Mouse (Mus musculus) kidney, postnatal 0 days (tissue): Measurements from ENCODE around the gene Insc. TPM values are rescaled to one million over a fixed set of nuclear protein-coding genes. Genes with fewer than 3 reads are reported as not detected.

Experiments used
- ATAC-seq: fragments of 200-750 bp; cut with Nextera tagmentation; replicated peaks from 2 replicates; pipeline ENCODE4 v1.8.0; 2017; ENCODE audit warnings: low read depth, moderate number of reproducible peaks, moderate TSS enrichment, moderate library complexity; ENCODE audit not compliant: low FRiP score
- DNase-seq: peaks from one replicate; pipeline ENCODE4 v3.0.0-alpha.2; 2016; ENCODE audit warnings: low spot score
- H3K27ac ChIP-seq: fragments of 300-500 bp; sonication (generic); 2 replicates; pipeline ENCODE4 v1.5.1; 2014; ENCODE audit warnings: mild to moderate bottlenecking
- H3K27me3 ChIP-seq: fragments of 300-500 bp; sonication (generic); 2 replicates; pipeline ENCODE4 v1.6.1; 2014; ENCODE audit warnings: low read length, mixed read lengths; ENCODE audit not compliant: insufficient read depth
- H3K36me3 ChIP-seq: fragments of 300-500 bp; sonication (generic); 2 replicates; pipeline ENCODE4 v1.6.1; 2014; ENCODE audit warnings: low read length, mixed read lengths; ENCODE audit not compliant: insufficient read depth
- H3K4me1 ChIP-seq: fragments of 300-500 bp; sonication (generic); replicated peaks from 2 replicates; pipeline ENCODE4 v1.6.1; 2014; ENCODE audit warnings: antibody characterized with exemption, low read length, mixed read lengths; ENCODE audit not compliant: insufficient read depth
- H3K4me2 ChIP-seq: fragments of 300-500 bp; sonication (generic); 2 replicates; pipeline ENCODE4 v1.6.1; 2014; ENCODE audit warnings: mild to moderate bottlenecking, low read length, moderate library complexity, mixed read lengths
- H3K4me3 ChIP-seq: fragments of 300-500 bp; sonication (generic); replicated peaks from 2 replicates; pipeline ENCODE4 v1.5.1; 2014; ENCODE audit warnings: low read depth, low read length
- H3K9ac ChIP-seq: fragments of 300-500 bp; sonication (generic); 2 replicates; pipeline ENCODE4 v1.6.1; 2014; ENCODE audit warnings: low read depth, low read length
- H3K9me3 ChIP-seq: fragments of 300-500 bp; sonication (generic); replicated peaks from 2 replicates; pipeline ENCODE4 v1.6.1; 2016; ENCODE audit warnings: low read length, inconsistent platforms, mixed read lengths
- CTCF ChIP-seq: IDR thresholded peaks from 2 replicates; pipeline ENCODE4 v1.5.1; 2016; ENCODE audit warnings: antibody characterized with exemption, low read depth, mild to moderate bottlenecking, moderate library complexity
- WGBS: fragments of 180-500 bp; shearing (Covaris S2); extraction: QIAGEN DNeasy Blood & Tissue Kit; methylation state at CpG from one replicate; pipeline ENCODE4 v1.1.7; 2014; 5-methylcytosine and 5-hydroxymethylcytosine counted together
- polyA plus RNA-seq: library from polyadenylated mRNA; unstranded; fragments of >200 nt; fragmentation: Nextera tagmentation; extraction: Ambion mirVana; gene quantifications from 2 replicates; pipeline ENCODE4 v1.2.1, GENCODE M21; 2015

The Insc gene
- polyA plus RNA-seq, 1 experiment from 2014 or later, result 3.5 TPM

DNA sequence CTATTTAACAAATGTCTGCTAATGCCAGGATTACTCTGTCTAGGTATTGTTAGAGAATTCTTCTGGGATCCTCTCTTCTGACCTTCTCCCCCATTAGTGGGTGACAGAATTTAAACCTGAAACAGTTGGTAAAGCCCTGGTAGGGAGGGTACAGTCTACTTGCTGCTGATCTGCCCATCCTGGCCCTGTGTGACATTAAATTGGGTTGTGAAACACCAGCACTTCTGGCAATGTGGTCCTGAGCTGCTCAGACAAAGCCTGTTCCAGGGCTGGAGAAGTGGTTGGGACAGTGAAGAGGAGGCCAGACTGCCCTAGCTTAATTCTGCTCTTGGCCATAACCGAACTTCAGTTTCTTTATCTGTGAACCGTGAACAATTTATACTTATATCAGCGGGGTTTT is 27.1 kb downstream of the Insc start:
- no peaks in the 10 kb centered on the region for H3K27me3 ChIP-seq
- no peaks in the 10 kb centered on the region for H3K9me3 ChIP-seq
- no peak overlapping the region for H3K4me3 ChIP-seq
- no peak overlapping the region for H3K4me2 ChIP-seq
- no peak overlapping the region for H3K27ac ChIP-seq
- TF ChIP-seq CTCF, result no peak
- no peak for DNase-seq
- H3K4me1 ChIP-seq, result no peaks in the 10 kb centered on the region
- WGBS, result 89% methylated on average over 3 of the region's 3 CpGs
- no peak for ATAC-seq
- no peak overlapping the region for H3K9ac ChIP-seq
- H3K36me3 ChIP-seq, result no peaks in the 10 kb centered on the region

DNA sequence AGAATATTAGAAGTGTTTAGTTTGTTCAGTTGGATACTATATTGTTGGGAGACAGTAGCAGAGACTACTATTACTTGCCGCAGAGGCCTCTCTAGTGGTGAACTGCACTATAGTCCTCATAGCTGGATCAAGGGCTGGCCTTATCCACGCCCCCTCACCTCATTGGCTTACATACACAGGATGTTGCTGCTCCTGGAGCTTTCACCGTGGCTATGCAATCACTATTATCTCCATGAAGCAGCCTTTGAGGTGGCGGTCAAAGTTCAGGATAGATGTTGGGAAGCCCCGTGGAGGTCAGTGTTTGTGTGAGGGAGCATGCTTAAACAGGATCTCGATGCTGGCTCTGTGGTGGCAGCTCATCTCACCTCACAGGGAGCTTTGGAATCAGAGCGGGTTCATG is 28.3 kb downstream of the Insc start:
- H3K4me2 ChIP-seq, result no peak overlapping the region
- no peak overlapping the region for H3K4me3 ChIP-seq
- DNase-seq, result no peak
- no peaks in the 10 kb centered on the region for H3K4me1 ChIP-seq
- no peaks in the 10 kb centered on the region for H3K36me3 ChIP-seq
- H3K9me3 ChIP-seq, result no peaks in the 10 kb centered on the region
- WGBS, result 74% methylated on average over 7 of the region's 7 CpGs
- no peak for TF ChIP-seq CTCF
- H3K27me3 ChIP-seq, result no peaks in the 10 kb centered on the region
- no peak for ATAC-seq
- no peak overlapping the region for H3K27ac ChIP-seq
- H3K9ac ChIP-seq, result no peak overlapping the region

DNA sequence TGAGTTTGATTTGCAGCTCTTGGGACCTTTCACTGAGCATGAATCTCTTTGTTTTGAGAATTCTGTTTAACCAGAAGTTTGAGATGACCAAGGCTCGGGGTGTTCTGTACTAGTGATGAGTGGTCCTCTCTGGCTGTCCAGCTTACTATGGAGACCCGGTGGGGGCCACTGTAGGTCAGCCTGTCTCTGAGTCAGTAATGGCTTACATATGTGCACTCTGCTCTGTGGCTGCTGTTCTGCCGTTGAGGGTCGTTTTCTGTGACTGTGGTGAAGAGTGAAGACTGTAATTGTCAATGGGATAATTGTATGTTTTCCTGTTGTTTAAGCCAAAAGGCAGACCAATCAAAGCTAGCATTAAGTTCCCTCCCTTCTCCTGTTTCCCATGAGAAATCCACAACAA is 30.3 kb downstream of the Insc start:
- DNase-seq (no peak), ATAC-seq (no peak)
- no peak for TF ChIP-seq CTCF
- Histone ChIP-seq H3K9ac (no peak overlapping the region), H3K4me2 (no peak overlapping the region), H3K4me1 (no peaks in the 10 kb centered on the region), H3K36me3 (no peaks in the 10 kb centered on the region), H3K4me3 (no peak overlapping the region), H3K27ac (no peak overlapping the region), H3K9me3 (no peaks in the 10 kb centered on the region), H3K27me3 (no peaks in the 10 kb centered on the region)
- WGBS, result 45% methylated on average over 4 of the region's 4 CpGs

DNA sequence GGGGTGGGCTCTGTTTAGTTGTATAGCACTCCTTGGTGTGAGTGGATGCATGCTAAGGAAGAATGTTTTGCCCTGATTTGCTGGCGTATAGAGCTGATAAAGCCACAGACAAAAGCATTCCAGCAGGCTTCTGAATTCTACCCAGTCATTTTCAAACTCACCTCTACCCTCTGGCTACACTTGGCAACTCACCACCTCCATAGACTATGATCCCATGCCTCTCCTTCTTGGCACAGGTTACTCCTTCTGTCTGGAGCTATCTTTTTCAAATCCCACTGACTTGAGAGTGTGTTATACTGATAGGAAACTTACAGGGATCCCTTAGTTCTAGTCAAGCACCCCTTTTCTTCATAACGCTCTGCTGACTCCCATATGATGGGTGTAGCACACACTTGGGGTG is 32.4 kb downstream of the Insc start:
- Histone ChIP-seq H3K4me3 (no peak overlapping the region), H3K9ac (no peak overlapping the region), H3K9me3 (no peaks in the 10 kb centered on the region), H3K4me1 (no peaks in the 10 kb centered on the region), H3K4me2 (no peak overlapping the region), H3K36me3 (no peaks in the 10 kb centered on the region), H3K27ac (no peak overlapping the region), H3K27me3 (no peaks in the 10 kb centered on the region)
- DNase-seq (no peak), ATAC-seq (no peak)
- WGBS, result 74% methylated on average over 2 of the region's 2 CpGs
- no peak for TF ChIP-seq CTCF

DNA sequence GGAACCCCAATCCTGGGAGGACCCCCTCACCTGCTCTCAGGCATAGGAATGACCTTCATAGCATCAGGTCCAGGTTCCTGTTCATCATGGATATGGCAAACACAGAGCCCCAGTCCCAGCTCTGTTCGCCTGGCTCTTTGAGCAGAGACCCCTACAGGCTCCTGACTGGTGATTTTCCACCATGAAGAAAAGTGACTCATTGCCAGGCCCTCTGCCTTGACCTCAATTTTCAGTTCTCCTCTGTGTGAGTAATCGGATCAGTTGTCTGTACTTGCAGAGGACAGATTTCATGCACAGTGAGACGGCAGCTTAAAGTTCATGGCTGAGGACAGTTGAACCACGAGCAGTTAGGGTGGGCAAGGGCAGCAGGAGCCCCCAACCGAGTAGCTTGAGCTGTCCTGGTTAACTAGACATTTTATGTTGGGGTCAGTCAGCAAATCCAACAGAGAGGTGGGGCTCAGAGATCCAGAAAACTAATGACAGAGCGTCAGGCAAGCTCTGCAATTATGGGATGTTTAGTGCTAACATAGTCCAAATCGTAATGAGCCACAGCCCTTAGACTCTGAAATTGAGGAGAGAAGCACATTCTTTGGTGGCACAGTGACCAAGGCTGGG is 34.8 kb downstream of the Insc start:
- 65% methylated on average over 7 of the region's 7 CpGs for WGBS
- Histone ChIP-seq H3K27me3 (no peaks in the 10 kb centered on the region), H3K9ac (no peak overlapping the region), H3K27ac (no peak overlapping the region), H3K4me3 (no peak overlapping the region), H3K9me3 (no peaks in the 10 kb centered on the region), H3K4me2 (no peak overlapping the region), H3K36me3 (no peaks in the 10 kb centered on the region), H3K4me1 (no peaks in the 10 kb centered on the region)
- no peak for ATAC-seq
- no peak for TF ChIP-seq CTCF
- DNase-seq, result no peak

DNA sequence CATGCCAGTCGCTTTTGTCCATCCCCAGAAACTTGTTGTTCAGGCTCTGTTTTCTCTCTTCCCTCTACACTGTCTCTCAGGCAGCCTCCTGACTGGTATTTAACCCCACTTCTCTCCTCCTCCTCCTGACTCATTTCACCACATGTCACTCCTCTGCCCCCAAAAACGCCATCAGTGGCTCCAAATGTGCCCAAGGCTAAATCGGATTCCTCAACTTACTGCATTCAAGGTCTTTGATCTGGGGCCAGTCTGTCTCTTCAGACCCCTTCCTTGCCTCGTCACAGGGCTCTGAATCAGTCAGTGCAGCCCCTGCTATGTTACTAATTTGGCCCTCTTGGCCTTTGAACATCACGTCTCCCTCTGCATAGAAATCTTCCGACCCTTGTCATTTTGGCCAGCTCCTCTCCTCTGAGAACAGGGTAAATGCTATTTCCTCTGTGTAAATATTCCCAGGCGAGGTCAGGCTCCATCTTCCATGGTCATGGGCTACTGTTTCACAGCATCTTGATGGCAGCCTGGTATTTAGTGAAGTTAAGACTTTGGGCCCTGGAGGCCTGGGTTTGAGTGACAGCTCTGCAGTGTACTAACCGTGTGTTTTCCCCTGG is 35.7 kb downstream of the Insc start:
- Histone ChIP-seq H3K4me1 (no peaks in the 10 kb centered on the region), H3K9me3 (no peaks in the 10 kb centered on the region), H3K27ac (no peak overlapping the region), H3K9ac (no peak overlapping the region), H3K4me2 (no peak overlapping the region), H3K36me3 (no peaks in the 10 kb centered on the region), H3K4me3 (no peak overlapping the region), H3K27me3 (no peaks in the 10 kb centered on the region)
- no peak for ATAC-seq
- TF ChIP-seq CTCF, result no peak
- 51% methylated on average over 8 of the region's 8 CpGs for WGBS
- no peak for DNase-seq

DNA sequence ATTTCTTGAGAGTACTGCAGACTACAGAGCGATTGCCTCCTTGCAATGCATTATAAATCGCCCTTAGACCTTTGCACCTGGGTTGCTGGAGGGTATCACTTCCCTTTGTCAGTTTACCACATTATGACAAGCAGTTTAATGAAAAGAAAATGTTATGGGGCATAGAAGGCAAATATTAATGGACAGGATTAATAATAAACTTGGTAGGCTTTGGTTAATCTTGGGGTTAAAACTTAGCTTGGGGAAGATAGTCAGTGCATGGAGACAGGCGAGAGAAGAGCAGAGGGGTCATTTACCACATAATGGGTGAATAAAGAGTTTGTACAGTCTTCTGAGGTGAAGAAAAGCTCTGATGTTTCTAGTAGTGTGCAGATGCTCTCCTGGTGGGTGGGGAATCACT is 39.8 kb downstream of the Insc start:
- Histone ChIP-seq H3K4me3 (no peak overlapping the region), H3K9me3 (no peaks in the 10 kb centered on the region), H3K9ac (no peak overlapping the region), H3K36me3 (no peaks in the 10 kb centered on the region), H3K27ac (no peak overlapping the region), H3K4me2 (no peak overlapping the region), H3K27me3 (no peaks in the 10 kb centered on the region), H3K4me1 (no peaks in the 10 kb centered on the region)
- ATAC-seq, result no peak
- 58% methylated on average over 3 of the region's 3 CpGs for WGBS
- no peak for DNase-seq
- no peak for TF ChIP-seq CTCF
